Mouse (Mus musculus): Measurements from ENCODE around the gene Jag2. TPM values are rescaled to one million over a fixed set of nuclear protein-coding genes. Genes with fewer than 3 reads are reported as not detected.

The Jag2 gene
- polyA plus RNA-seq, 1 experiment from 2014 or later: 0.64 TPM

GRCm38 (mm10) chr12:112938873-112939565 lies 9.4 kb upstream of the Jag2 start:
- H3K9me3 ChIP-seq (replicated peaks): no peaks in the 10 kb centered on the region
- H3K4me1 ChIP-seq: peaks cover 17% of the 10 kb centered on the region
- H3K36me3 ChIP-seq: no peaks in the 10 kb centered on the region
- H3K4me2 ChIP-seq: no peak overlapping the region
- H3K27ac ChIP-seq: no peak overlapping the region
- peaks cover 8% of the 10 kb centered on the region for H3K27me3 ChIP-seq (replicated peaks)
- WGBS (ENCODE audit: insufficient replicate concordance): 56% methylated on average over 10 of the region's 10 CpGs
- no peak overlapping the region for H3K9ac ChIP-seq
- ATAC-seq: no peak
- H3K4me3 ChIP-seq: no peak overlapping the region

GRCm38 (mm10) chr12:112938366-112938765 lies 8.8 kb upstream of the Jag2 start:
- no peaks in the 10 kb centered on the region for H3K36me3 ChIP-seq
- no peak overlapping the region for H3K27ac ChIP-seq
- WGBS (ENCODE audit: insufficient replicate concordance): 66% methylated on average over 10 of the region's 10 CpGs
- no peaks in the 10 kb centered on the region for H3K9me3 ChIP-seq (replicated peaks)
- H3K4me3 ChIP-seq: no peak overlapping the region
- no peak overlapping the region for H3K9ac ChIP-seq
- peaks cover 17% of the 10 kb centered on the region for H3K4me1 ChIP-seq
- no peak for ATAC-seq
- peaks cover 8% of the 10 kb centered on the region for H3K27me3 ChIP-seq (replicated peaks)
- no peak overlapping the region for H3K4me2 ChIP-seq

DNA sequence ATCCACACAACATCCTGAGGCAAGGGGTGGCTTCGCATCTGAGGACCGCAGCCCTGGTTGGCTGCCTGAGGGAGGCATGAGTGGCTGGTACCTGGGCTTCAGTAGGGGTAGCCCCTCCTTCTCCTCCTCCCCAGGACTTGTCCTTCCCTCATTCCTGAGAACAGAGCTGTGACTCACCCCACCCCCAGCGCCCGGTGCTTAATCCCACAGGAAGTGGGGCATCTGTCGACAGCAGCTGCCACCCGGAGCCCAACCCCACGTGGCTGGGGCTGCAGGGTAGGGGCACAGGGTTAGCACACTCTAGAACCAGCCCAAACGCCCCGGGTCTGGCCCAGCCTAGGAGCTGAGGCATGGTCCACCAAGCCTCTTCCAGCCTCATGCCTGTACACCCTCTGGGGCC lies 8.3 kb upstream of the Jag2 start:
- H3K36me3 ChIP-seq: no peaks in the 10 kb centered on the region
- no peak overlapping the region for H3K27ac ChIP-seq
- H3K4me3 ChIP-seq: no peak overlapping the region
- peaks cover 12% of the 10 kb centered on the region for H3K27me3 ChIP-seq (replicated peaks)
- no peak overlapping the region for H3K4me2 ChIP-seq
- no peaks in the 10 kb centered on the region for H3K9me3 ChIP-seq (replicated peaks)
- 37% methylated on average over 9 of the region's 9 CpGs for WGBS (ENCODE audit: insufficient replicate concordance)
- peaks cover 17% of the 10 kb centered on the region for H3K4me1 ChIP-seq
- ATAC-seq: no peak
- no peak overlapping the region for H3K9ac ChIP-seq

- ATAC-seq: no peak
- Histone ChIP-seq H3K27ac (no peak overlapping the region), H3K36me3 (no peaks in the 10 kb centered on the region), H3K4me3 (no peak overlapping the region), H3K9me3 (replicated peaks) (no peaks in the 10 kb centered on the region), H3K9ac (no peak overlapping the region), H3K4me1 (peaks cover 23% of the 10 kb centered on the region), H3K4me2 (no peak overlapping the region), H3K27me3 (replicated peaks) (peaks cover 56% of the 10 kb centered on the region)
- WGBS (ENCODE audit: insufficient replicate concordance): 51% methylated on average over 7 of the region's 7 CpGs
Measured at GRCm38 (mm10) chr12:112932647-112933046, 3.1 kb upstream of the Jag2 start.

GRCm38 (mm10) chr12:112928401-112929241 lies 955 bp downstream of the Jag2 start:
- ATAC-seq: no peak
- 4% methylated on average over 106 of the region's 124 CpGs for WGBS (ENCODE audit: insufficient replicate concordance)

DNA sequence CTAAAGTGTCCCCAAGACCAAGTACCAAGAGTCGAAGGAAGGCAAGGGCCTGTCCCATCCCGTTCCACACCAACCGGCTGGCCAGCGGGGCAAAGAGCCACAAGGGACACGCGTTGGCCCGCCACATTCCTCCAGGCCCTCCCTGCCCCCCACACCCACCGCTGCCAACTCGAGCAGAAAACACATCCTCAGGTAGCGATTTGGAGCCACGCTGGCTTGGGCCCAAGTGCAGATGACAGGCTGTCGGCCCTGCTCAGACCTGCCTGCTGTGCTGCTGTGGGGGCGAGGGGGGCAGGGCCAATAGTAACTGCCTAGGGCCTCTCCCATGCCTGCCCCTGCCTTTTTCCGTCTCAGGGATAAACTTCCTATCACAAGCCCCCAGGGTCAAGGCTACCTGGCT lies 2.3 kb downstream of the Jag2 start:
- no peak for ATAC-seq
- H3K4me1 ChIP-seq: peaks cover 18% of the 10 kb centered on the region
- H3K9ac ChIP-seq: no peak overlapping the region
- no peak overlapping the region for H3K4me3 ChIP-seq
- peaks cover 90% of the 10 kb centered on the region for H3K27me3 ChIP-seq (replicated peaks)
- 72% methylated on average over 14 of the region's 14 CpGs for WGBS (ENCODE audit: insufficient replicate concordance)
- no peak overlapping the region for H3K4me2 ChIP-seq
- no peak overlapping the region for H3K27ac ChIP-seq
- H3K36me3 ChIP-seq: no peaks in the 10 kb centered on the region
- no peaks in the 10 kb centered on the region for H3K9me3 ChIP-seq (replicated peaks)

More at GRCm38 (mm10) chr12:112928401-112929241, 955 bp downstream of the Jag2 start:
- H3K27ac ChIP-seq: no peak overlapping the region
- peak overlapping the region; percentile 72 for H3K4me2 ChIP-seq
- no peaks in the 10 kb centered on the region for H3K36me3 ChIP-seq
- no peaks in the 10 kb centered on the region for H3K9me3 ChIP-seq (replicated peaks)
- H3K27me3 ChIP-seq (replicated peaks): peaks cover 97% of the 10 kb centered on the region
- H3K4me3 ChIP-seq: peak overlapping the region; percentile 53
- H3K9ac ChIP-seq: 0 out of 2 replicates have a peak overlapping the region, but pooled peaks have one; percentile 22
- peaks cover 23% of the 10 kb centered on the region for H3K4me1 ChIP-seq

GRCm38 (mm10) chr12:112925950-112926349 lies 3.6 kb downstream of the Jag2 start:
- no peaks in the 10 kb centered on the region for H3K36me3 ChIP-seq
- no peaks in the 10 kb centered on the region for H3K9me3 ChIP-seq (replicated peaks)
- 74% methylated on average over 6 of the region's 6 CpGs for WGBS (ENCODE audit: insufficient replicate concordance)
- no peak overlapping the region for H3K4me2 ChIP-seq
- no peak for ATAC-seq
- H3K4me3 ChIP-seq: no peak overlapping the region
- peaks cover 17% of the 10 kb centered on the region for H3K4me1 ChIP-seq
- H3K27ac ChIP-seq: no peak overlapping the region
- peaks cover 77% of the 10 kb centered on the region for H3K27me3 ChIP-seq (replicated peaks)
- H3K9ac ChIP-seq: no peak overlapping the region

DNA sequence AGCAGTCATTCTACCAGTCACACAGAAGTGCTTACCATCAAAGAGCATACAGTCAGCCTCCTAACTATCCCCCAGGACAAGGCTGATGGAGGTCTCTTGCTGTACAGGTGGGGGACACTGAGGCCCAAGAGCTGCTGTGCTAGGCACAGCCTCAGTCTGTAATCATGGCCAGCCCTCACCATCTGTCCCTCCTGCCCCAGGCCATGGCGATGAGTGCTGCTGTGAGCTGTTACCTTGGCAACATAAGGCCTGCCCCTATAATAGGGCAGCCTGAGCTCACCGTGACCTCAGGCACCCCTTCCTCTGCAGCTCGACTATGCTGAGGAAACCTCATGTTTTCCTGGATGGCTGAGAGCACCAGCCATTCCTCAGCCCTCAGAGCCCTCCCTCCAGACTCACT lies 7.0 kb downstream of the Jag2 start:
- Histone ChIP-seq H3K27ac (no peak overlapping the region), H3K36me3 (no peaks in the 10 kb centered on the region), H3K4me1 (no peaks in the 10 kb centered on the region), H3K9me3 (replicated peaks) (no peaks in the 10 kb centered on the region), H3K9ac (no peak overlapping the region), H3K27me3 (replicated peaks) (peaks cover 73% of the 10 kb centered on the region), H3K4me2 (no peak overlapping the region), H3K4me3 (no peak overlapping the region)
- ATAC-seq: no peak
- 35% methylated on average over 3 of the region's 3 CpGs for WGBS (ENCODE audit: insufficient replicate concordance)

GRCm38 (mm10) chr12:112921518-112921917 lies 8.1 kb downstream of the Jag2 start:
- Histone ChIP-seq H3K27ac (no peak overlapping the region), H3K9ac (no peak overlapping the region)
- WGBS (ENCODE audit: insufficient replicate concordance): 74% methylated on average over 12 of the region's 12 CpGs

DNA sequence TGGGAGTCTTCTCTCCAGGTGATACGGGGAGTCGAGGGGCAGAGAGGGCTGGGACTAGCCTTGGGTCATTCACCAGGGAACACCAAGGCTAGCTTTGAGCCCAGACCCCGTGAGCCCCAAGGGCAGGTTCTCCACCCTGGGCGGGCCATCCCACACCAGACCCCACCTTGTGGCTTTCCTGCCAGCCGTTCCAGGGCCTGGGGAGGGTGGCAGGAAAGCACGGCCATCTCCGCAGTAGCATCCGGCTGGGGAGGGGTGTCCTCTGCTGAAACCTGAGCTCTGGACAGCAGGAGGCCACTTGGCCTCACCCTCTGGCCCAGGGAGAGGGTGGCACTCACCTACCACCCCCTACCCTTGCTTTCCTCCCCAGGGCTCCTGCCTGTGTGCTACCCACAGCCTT lies 11.7 kb downstream of the Jag2 start:
- H3K36me3 ChIP-seq: no peaks in the 10 kb centered on the region
- 14% methylated on average over 8 of the region's 8 CpGs for WGBS (ENCODE audit: insufficient replicate concordance)
- H3K4me3 ChIP-seq: no peak overlapping the region
- no peak overlapping the region for H3K9ac ChIP-seq
- no peak overlapping the region for H3K27ac ChIP-seq
- H3K4me2 ChIP-seq: no peak overlapping the region; the same call in 1 of the 2 replicates
- no peaks in the 10 kb centered on the region for H3K9me3 ChIP-seq (replicated peaks)
- no peak for ATAC-seq
- peaks cover 30% of the 10 kb centered on the region for H3K27me3 ChIP-seq (replicated peaks)
- H3K4me1 ChIP-seq: no peaks in the 10 kb centered on the region

More at GRCm38 (mm10) chr12:112921518-112921917, 8.1 kb downstream of the Jag2 start:
- no peaks in the 10 kb centered on the region for H3K36me3 ChIP-seq
- H3K9me3 ChIP-seq (replicated peaks): no peaks in the 10 kb centered on the region
- no peaks in the 10 kb centered on the region for H3K4me1 ChIP-seq
- H3K27me3 ChIP-seq (replicated peaks): peaks cover 62% of the 10 kb centered on the region
- H3K4me2 ChIP-seq: no peak overlapping the region
- no peak for ATAC-seq
- no peak overlapping the region for H3K4me3 ChIP-seq

GRCm38 (mm10) chr12:112917486-112917885 lies 12.1 kb downstream of the Jag2 start:
- no peaks in the 10 kb centered on the region for H3K9me3 ChIP-seq (replicated peaks)
- WGBS (ENCODE audit: insufficient replicate concordance): 26% methylated on average over 11 of the region's 11 CpGs
- H3K36me3 ChIP-seq: no peaks in the 10 kb centered on the region
- no peak overlapping the region for H3K4me2 ChIP-seq
- ATAC-seq: no peak
- no peak overlapping the region for H3K9ac ChIP-seq
- no peak overlapping the region for H3K4me3 ChIP-seq
- H3K27me3 ChIP-seq (replicated peaks): peaks cover 30% of the 10 kb centered on the region
- no peaks in the 10 kb centered on the region for H3K4me1 ChIP-seq
- H3K27ac ChIP-seq: no peak overlapping the region

- Histone ChIP-seq H3K36me3 (no peaks in the 10 kb centered on the region), H3K4me2 (no peak overlapping the region), H3K9me3 (replicated peaks) (no peaks in the 10 kb centered on the region), H3K9ac (no peak overlapping the region), H3K4me1 (no peaks in the 10 kb centered on the region), H3K27ac (no peak overlapping the region), H3K27me3 (replicated peaks) (peaks cover 30% of the 10 kb centered on the region), H3K4me3 (no peak overlapping the region)
- no peak for ATAC-seq
- WGBS (ENCODE audit: insufficient replicate concordance): 76% methylated on average over 16 of the region's 16 CpGs
Measured at GRCm38 (mm10) chr12:112916698-112917400, 12.7 kb downstream of the Jag2 start.
